Mouse (Mus musculus) erythroid progenitor cell, adult 5-6 weeks (primary cell): ENCODE results near the gene Ccdc141. TPM values are rescaled to one million over a fixed set of nuclear protein-coding genes. Genes with fewer than 3 reads are reported as not detected.

Experiments
- ATAC-seq: replicated peaks from 2 replicates; pipeline ENCODE4 v1.8.0; 2016; ENCODE audit warnings: moderate number of reproducible peaks, mild to moderate bottlenecking, moderate TSS enrichment, inconsistent platforms; ENCODE audit not compliant: poor library complexity, low FRiP score, severe bottlenecking
- total RNA-seq, 2 experiments: library from RNA; stranded (forward) in 1 of 2; stranded (reverse) in 1 of 2; fragments of 150-400 nt in 1 of 2; fragments of 186-747, 209-891 nt in 1 of 2; gene quantifications; 2 replicates each; pipeline versions ENCODE4 v1.2.3 to v1.2.4; 2015 to 2017; ENCODE audit warnings: low replicate concordance in 2 of 2

Ccdc141 gene
- total RNA-seq, 2 experiments from 2014 or later = 0.45 to 2.9 TPM

- ATAC-seq = no peak
Measured at GRCm38 (mm10) chr2:76992493-76993201, 177.8 kb downstream of the Ccdc141 start.

- ATAC-seq = no peak
Measured at GRCm38 (mm10) chr2:76987317-76987716, 183.1 kb downstream of the Ccdc141 start.

- ATAC-seq = no peak
Measured at GRCm38 (mm10) chr2:76984384-76984783, 186.1 kb downstream of the Ccdc141 start.

GRCm38 (mm10) chr2:76983601-76984000 lies 186.8 kb downstream of the Ccdc141 start:
- ATAC-seq = no peak

GRCm38 (mm10) chr2:76982391-76983145 lies 187.9 kb downstream of the Ccdc141 start, which contains the start of gene Ttn:
Gene Ttn, minus strand, starts transcription at chr2:76982547.
- no peak for ATAC-seq

GRCm38 (mm10) chr2:76981717-76982116 lies 188.7 kb downstream of the Ccdc141 start:
- ATAC-seq = no peak

GRCm38 (mm10) chr2:76980146-76980545 lies 190.3 kb downstream of the Ccdc141 start:
- no peak for ATAC-seq

- no peak for ATAC-seq
Measured at GRCm38 (mm10) chr2:76977650-76978049, 192.8 kb downstream of the Ccdc141 start.

GRCm38 (mm10) chr2:76972051-76972450 lies 198.4 kb downstream of the Ccdc141 start:
- ATAC-seq = no peak

- no peak for ATAC-seq
Measured at GRCm38 (mm10) chr2:76971069-76971468, 199.4 kb downstream of the Ccdc141 start.

- ATAC-seq = no peak
Measured at GRCm38 (mm10) chr2:76970669-76971068, 199.8 kb downstream of the Ccdc141 start.

GRCm38 (mm10) chr2:76970204-76970603 lies 200.2 kb downstream of the Ccdc141 start:
- no peak for ATAC-seq

- no peak for ATAC-seq
Measured at GRCm38 (mm10) chr2:76969637-76970036, 200.8 kb downstream of the Ccdc141 start.

GRCm38 (mm10) chr2:76968919-76969318 lies 201.5 kb downstream of the Ccdc141 start:
- ATAC-seq = no peak

GRCm38 (mm10) chr2:76966582-76966981 lies 203.9 kb downstream of the Ccdc141 start:
- ATAC-seq = no peak

GRCm38 (mm10) chr2:76966013-76966412 lies 204.4 kb downstream of the Ccdc141 start:
- ATAC-seq = no peak

- ATAC-seq = no peak
Measured at GRCm38 (mm10) chr2:76965542-76965941, 204.9 kb downstream of the Ccdc141 start.

GRCm38 (mm10) chr2:76962045-76962432 lies 208.4 kb downstream of the Ccdc141 start:
- no peak for ATAC-seq

- ATAC-seq = no peak
Measured at GRCm38 (mm10) chr2:76961420-76962044, 208.9 kb downstream of the Ccdc141 start.
